Mouse (Mus musculus) CD4-positive naive resting alpha-beta T cell, adult 57 days (primary cell): ENCODE data around the gene Dnah7a. TPM values are rescaled to one million over a fixed set of nuclear protein-coding genes. Genes with fewer than 3 reads are reported as not detected.

Experiments used
- total RNA-seq: library from RNA; stranded (reverse); gene quantifications from one replicate; pipeline ENCODE4 v1.2.4, GENCODE M21; 2023

The Dnah7a gene
- total RNA-seq = 3.1 TPM

DNA sequence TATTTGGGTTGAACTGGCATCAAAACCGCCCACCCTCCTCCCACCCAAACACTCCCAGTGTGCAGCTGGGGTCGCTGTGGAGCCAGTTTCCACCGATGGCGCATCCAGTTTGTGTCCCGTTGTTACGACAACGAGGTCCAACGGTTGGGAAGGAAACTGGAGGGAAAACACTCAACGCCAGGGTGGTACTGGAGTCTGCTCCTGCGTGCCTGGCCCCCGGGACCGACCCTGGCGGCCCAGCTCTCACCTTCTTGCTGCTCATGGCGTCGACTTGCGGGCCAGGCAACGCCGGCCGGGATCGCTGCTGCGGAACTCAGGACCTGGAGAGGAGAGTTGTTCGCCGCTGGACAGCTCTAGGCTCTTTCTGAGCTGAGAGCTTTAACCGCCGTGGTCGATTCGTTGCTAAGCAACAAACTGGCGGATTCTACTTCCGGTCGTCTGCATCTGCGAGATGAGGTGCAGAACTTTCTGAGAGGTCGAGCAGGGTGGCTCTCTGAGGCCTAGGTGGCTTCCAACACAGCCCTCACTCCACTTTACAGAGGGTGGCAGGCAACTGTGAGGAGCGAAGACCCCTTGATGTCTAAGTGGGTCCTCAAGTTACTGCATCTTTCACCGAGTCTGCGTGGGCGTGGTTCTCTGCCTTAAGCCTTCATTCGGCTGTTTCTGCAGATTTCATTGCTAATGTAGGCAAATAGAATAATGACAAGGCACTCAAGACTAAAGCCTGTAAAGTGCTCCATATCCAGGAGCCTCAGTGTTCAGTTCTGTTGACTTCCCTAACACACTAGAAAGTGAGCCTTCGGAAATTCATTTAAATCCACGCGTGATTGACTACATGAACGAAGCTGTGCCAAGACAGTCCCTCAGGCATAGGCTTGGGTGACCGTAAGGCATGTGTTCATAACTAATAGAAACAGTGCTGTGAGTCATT lies at the start of gene Dnah7a:
TSS of gene Dnah7a (minus strand) at position 354 of the 931 bp plus-strand sequence.

DNA sequence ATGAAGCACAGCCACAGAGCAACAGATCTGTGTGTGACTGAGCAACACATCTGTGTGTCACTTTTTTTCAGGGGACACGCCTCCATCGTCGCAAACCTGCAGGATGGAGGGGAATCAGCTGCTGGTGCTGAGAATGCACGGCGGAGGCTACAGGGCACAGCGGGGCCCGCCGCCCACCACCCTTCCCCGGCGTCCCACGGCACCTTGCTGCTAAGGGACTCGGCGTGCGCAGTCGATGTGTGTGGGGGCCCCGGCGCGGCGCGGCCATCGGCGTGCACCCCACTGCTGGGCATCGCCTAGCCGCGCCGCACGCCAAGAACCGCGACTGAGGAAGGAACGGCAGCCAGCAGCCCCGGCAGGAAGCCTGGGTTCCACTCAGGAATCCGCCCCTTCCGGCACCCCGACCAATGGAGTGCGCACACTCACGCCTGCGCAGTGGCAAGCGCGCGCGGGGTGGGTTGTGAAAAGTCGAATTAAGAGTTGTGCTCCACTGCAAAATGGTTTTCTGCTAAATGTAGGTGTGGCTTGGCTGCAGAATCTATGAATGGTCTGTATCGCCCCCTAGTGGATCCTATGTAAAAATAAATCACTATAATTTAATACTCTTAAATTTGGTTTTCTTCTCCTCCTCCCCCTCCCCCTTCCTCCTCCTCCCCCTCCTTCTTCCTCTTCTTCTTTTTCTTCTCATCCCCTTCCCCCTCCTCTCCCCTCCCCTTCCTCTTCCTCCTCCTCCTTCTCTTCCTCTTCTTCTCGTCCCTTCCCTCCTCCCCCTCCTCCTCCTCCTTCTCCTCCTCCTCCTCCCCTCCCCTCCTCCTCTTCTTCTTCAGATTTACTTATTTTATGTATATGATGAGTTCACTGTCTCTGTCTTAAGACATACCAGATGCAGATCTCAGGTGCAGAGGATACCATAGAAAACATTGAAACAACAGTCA lies 354.0 kb downstream of the Dnah7a start, which contains the start of the genes Asdurf, Gm28551 and Asnsd1:
TSS of gene Asdurf (minus strand) at position 293 of the 935 bp plus-strand sequence.
TSS of gene Gm28551 (minus strand) at position 341 of the 935 bp plus-strand sequence.
TSS of gene Asnsd1 (minus strand) at position 426 of the 935 bp plus-strand sequence.

Other genes with a start within 250 kb of the Dnah7a start
- gene Stk17b, start 78.4 kb upstream of the Dnah7a start, total RNA-seq = 895 TPM